Mouse (Mus musculus) gastrocnemius, postnatal 10 days (tissue): Measurements from ENCODE around the gene Gmeb1. TPM values are rescaled to one million over a fixed set of nuclear protein-coding genes. Genes with fewer than 3 reads are reported as not detected.

Source experiments
- DNase-seq: peaks from one replicate; pipeline ENCODE4 v3.0.0; 2021; ENCODE audit warnings: mixed read lengths
- total RNA-seq, 2 experiments: library from RNA; stranded (reverse); gene quantifications; 2 replicates each; pipeline ENCODE4 v1.2.3; 2021

Gene Gmeb1
- total RNA-seq, 2 experiments from 2014 or later = 11.2 to 12.3 TPM

- peak; percentile 92 for DNase-seq
These were observed 12.9 kb upstream of the Gmeb1 start, which contains the start of gene Taf12 for GRCm38 (mm10) chr4:132274156-132274862. Taf12 (plus strand) TSS chr4:132274375.

- DNase-seq = peak; percentile 52
These were observed 11.8 kb upstream of the Gmeb1 start for GRCm38 (mm10) chr4:132273166-132273565.

GRCm38 (mm10) chr4:132269740-132270560 lies 8.5 kb upstream of the Gmeb1 start:
- peak; percentile 83 for DNase-seq

- DNase-seq = no peak
These were observed 7.7 kb upstream of the Gmeb1 start for GRCm38 (mm10) chr4:132268871-132269739.

GRCm38 (mm10) chr4:132266835-132267349 lies 5.5 kb upstream of the Gmeb1 start:
- no peak for DNase-seq

GRCm38 (mm10) chr4:132263313-132263712 lies 1.9 kb upstream of the Gmeb1 start:
- DNase-seq = no peak

- no peak for DNase-seq
These were observed 885 bp upstream of the Gmeb1 start for GRCm38 (mm10) chr4:132262358-132262616.

- peak; percentile 62 for DNase-seq
These were observed 710 bp downstream of the Gmeb1 start for GRCm38 (mm10) chr4:132260404-132261379.

- no peak for DNase-seq
These were observed 2.2 kb downstream of the Gmeb1 start for GRCm38 (mm10) chr4:132259248-132259647.

GRCm38 (mm10) chr4:132256384-132256783 lies 5.0 kb downstream of the Gmeb1 start:
- no peak for DNase-seq

- DNase-seq = no peak
These were observed 6.4 kb downstream of the Gmeb1 start for GRCm38 (mm10) chr4:132254986-132255385.

GRCm38 (mm10) chr4:132253622-132254021 lies 7.8 kb downstream of the Gmeb1 start:
- DNase-seq = no peak

- no peak for DNase-seq
These were observed 8.3 kb downstream of the Gmeb1 start for GRCm38 (mm10) chr4:132253128-132253527.

GRCm38 (mm10) chr4:132251596-132251995 lies 9.8 kb downstream of the Gmeb1 start:
- no peak for DNase-seq

GRCm38 (mm10) chr4:132247451-132247997 lies 13.9 kb downstream of the Gmeb1 start:
- no peak for DNase-seq

- no peak for DNase-seq
These were observed 15.8 kb downstream of the Gmeb1 start for GRCm38 (mm10) chr4:132245643-132246042.

GRCm38 (mm10) chr4:132241208-132241607 lies 20.2 kb downstream of the Gmeb1 start:
- DNase-seq = no peak

GRCm38 (mm10) chr4:132240367-132240766 lies 21.0 kb downstream of the Gmeb1 start:
- no peak for DNase-seq

- no peak for DNase-seq
These were observed 23.0 kb downstream of the Gmeb1 start for GRCm38 (mm10) chr4:132238356-132238755.

- no peak for DNase-seq
These were observed 26.7 kb downstream of the Gmeb1 start for GRCm38 (mm10) chr4:132234710-132235109.

GRCm38 (mm10) chr4:132230422-132230821 lies 31.0 kb downstream of the Gmeb1 start:
- no peak for DNase-seq
